Mouse (Mus musculus): ENCODE measurements around the gene Zcchc17. TPM values are rescaled to one million over a fixed set of nuclear protein-coding genes. Genes with fewer than 3 reads are reported as not detected.

The Zcchc17 gene
- total and polyA plus RNA-seq, 3 experiments, result 31.7 to 67.7 (median 51.8) TPM

- H3K9me3 ChIP-seq (replicated peaks; ENCODE audit: low read length), result no peaks in the 10 kb centered on the region
- no peaks in the 10 kb centered on the region for H3K79me2 ChIP-seq (replicated peaks; ENCODE audit: control insufficient read depth, extremely low read depth, insufficient read depth, poor library complexity, severe bottlenecking)
- no peak overlapping the region for H3K9ac ChIP-seq (ENCODE audit: insufficient read depth, low read depth)
- peak; percentile 57 for DNase-seq (ENCODE audit: extremely low read depth)
- H3K36me3 ChIP-seq (replicated peaks in 1 of 2; ENCODE audit: control insufficient read depth in 1 of 2, insufficient read depth in 1 of 2, low read length in 1 of 2), result peaks cover 30 to 75% of the 10 kb centered on the region in 2 experiments
- H3K4me1 ChIP-seq (ENCODE audit: control insufficient read depth in 1 of 2, insufficient read depth in 2 of 2), result no peaks in the 10 kb centered on the region
- no peak overlapping the region for H3K4me2 ChIP-seq (ENCODE audit: insufficient read depth, low read depth, poor library complexity, severe bottlenecking)
- in situ Hi-C loops (cut with MboI; ENCODE audit: low pct_ligation_motif_present, low pct_unique_long_range_greater_than_20kb, low sequenced_read_pairs), result no loop called here
- dilution Hi-C loops (cut with MboI; ENCODE audit: extremely low pct_ligation_motif_present, extremely low pct_unique_long_range_greater_than_20kb, low sequenced_read_pairs), result no loop called here
- no peak overlapping the region for H3K27ac ChIP-seq (ENCODE audit: insufficient read depth, low read depth)
- H3K27me3 ChIP-seq (replicated peaks), result no peaks in the 10 kb centered on the region
- TF ChIP-seq ZMIZ1 (IDR thresholded peaks at IDR 0.05; ENCODE audit: low read depth, low read length) (no peak), MAFK (IDR thresholded peaks at IDR 0.05; ENCODE audit: insufficient replicate concordance, low read length) (no peak), CTCF (conservative IDR thresholded peaks at IDR 0.05 in 1 of 2, IDR thresholded peaks at IDR 0.05 in 1 of 2; ENCODE audit: low read depth in 2 of 2, low read length in 2 of 2) (peak; percentile 84 to 87), MYC (IDR thresholded peaks at IDR 0.05; ENCODE audit: low read depth, low read length) (no peak), SMC3 (IDR thresholded peaks at IDR 0.05; ENCODE audit: low read depth, low read length) (peak; percentile 75), MAZ (IDR thresholded peaks at IDR 0.05; ENCODE audit: low read depth, low read length) (no peak), NELFE (IDR thresholded peaks at IDR 0.05; ENCODE audit: low read depth, low read length) (no peak), ZC3H11A (IDR thresholded peaks at IDR 0.05; ENCODE audit: low read depth, low read length) (no peak), RAD21 (IDR thresholded peaks at IDR 0.05; ENCODE audit: low read depth, low read length) (peak; percentile 74), MXI1 (IDR thresholded peaks at IDR 0.05; ENCODE audit: low read depth, low read length) (no peak), ZNF384 (IDR thresholded peaks at IDR 0.05; ENCODE audit: low read depth, low read length) (no peak), NRF1 (IDR thresholded peaks at IDR 0.05; ENCODE audit: low read depth, low read length) (no peak), JUND (conservative IDR thresholded peaks at IDR 0.05; ENCODE audit: low read depth, low read length) (no peak)
- no peak overlapping the region for H3K4me3 ChIP-seq (replicated peaks in 1 of 3; ENCODE audit: low read depth in 2 of 3, low read length in 2 of 3, poor library complexity in 1 of 3)
Observed at GRCm38 (mm10) chr4:130341691-130342090, 18.1 kb downstream of the Zcchc17 start.

- Histone ChIP-seq H3K79me2 (replicated peaks; ENCODE audit: control insufficient read depth, extremely low read depth, insufficient read depth, poor library complexity, severe bottlenecking) (no peaks in the 10 kb centered on the region), H3K36me3 (replicated peaks in 1 of 2; ENCODE audit: control insufficient read depth in 1 of 2, insufficient read depth in 1 of 2, low read length in 1 of 2) (peaks cover 44 to 79% of the 10 kb centered on the region in 2 experiments), H3K27me3 (replicated peaks) (no peaks in the 10 kb centered on the region), H3K4me1 (ENCODE audit: control insufficient read depth in 1 of 2, insufficient read depth in 2 of 2) (no peaks in the 10 kb centered on the region), H3K4me2 (ENCODE audit: insufficient read depth, low read depth, poor library complexity, severe bottlenecking) (no peak overlapping the region), H3K27ac (ENCODE audit: insufficient read depth, low read depth) (no peak overlapping the region), H3K4me3 (replicated peaks in 1 of 3; ENCODE audit: low read depth in 2 of 3, low read length in 2 of 3, poor library complexity in 1 of 3) (no peak overlapping the region), H3K9ac (ENCODE audit: insufficient read depth, low read depth) (no peak overlapping the region), H3K9me3 (replicated peaks; ENCODE audit: low read length) (no peaks in the 10 kb centered on the region)
- TF ChIP-seq MAFK (IDR thresholded peaks at IDR 0.05; ENCODE audit: insufficient replicate concordance, low read length), result no peak
- no peak for TF ChIP-seq CHD2 (IDR thresholded peaks at IDR 0.05; ENCODE audit: low read length)
- no peak for TF ChIP-seq SIN3A (IDR thresholded peaks at IDR 0.05; ENCODE audit: low read length)
- TF ChIP-seq JUND (conservative IDR thresholded peaks at IDR 0.05; ENCODE audit: low read depth, low read length), result no peak
- no peak for TF ChIP-seq POLR2AphosphoS2 (IDR thresholded peaks at IDR 0.05; ENCODE audit: low read depth, low read length)
- no peak for TF ChIP-seq JUN (IDR thresholded peaks at IDR 0.05; ENCODE audit: insufficient read depth, low read depth, low read length)
- no peak for TF ChIP-seq POLR2A (IDR thresholded peaks at IDR 0.05; ENCODE audit: low read depth, low read length)
- no peak for TF ChIP-seq BHLHE40 (IDR thresholded peaks at IDR 0.05; ENCODE audit: low read depth, low read length)
- no peak for TF ChIP-seq TCF12 (IDR thresholded peaks at IDR 0.05; ENCODE audit: low read depth, low read length)
- TF ChIP-seq RAD21 (IDR thresholded peaks at IDR 0.05; ENCODE audit: low read depth, low read length), result no peak
- TF ChIP-seq HCFC1 (IDR thresholded peaks at IDR 0.05; ENCODE audit: low read depth, low read length), result no peak
- TF ChIP-seq MAX (IDR thresholded peaks at IDR 0.05; ENCODE audit: low read length), result no peak
- TF ChIP-seq ZMIZ1 (IDR thresholded peaks at IDR 0.05; ENCODE audit: low read depth, low read length), result no peak
- no peak for TF ChIP-seq MEF2A (IDR thresholded peaks at IDR 0.05; ENCODE audit: borderline replicate concordance, low read depth, low read length)
- TF ChIP-seq CHD1 (IDR thresholded peaks at IDR 0.05; ENCODE audit: low read depth, low read length), result no peak
- in situ Hi-C loops (cut with MboI; ENCODE audit: low pct_ligation_motif_present, low pct_unique_long_range_greater_than_20kb, low sequenced_read_pairs) (no loop called here), dilution Hi-C loops (cut with MboI; ENCODE audit: extremely low pct_ligation_motif_present, extremely low pct_unique_long_range_greater_than_20kb, low sequenced_read_pairs) (no loop called here)
- no peak for DNase-seq (ENCODE audit: extremely low read depth)
Observed at GRCm38 (mm10) chr4:130335867-130336266, 23.9 kb downstream of the Zcchc17 start.
